Mouse (Mus musculus): ENCODE measurements at regions not wholly inside any gene's neighbourhood (a gene's known extent, or its start where the extent isn't known, plus 50 kb on each side); places are given as distances from the start of the nearest gene placed in this dataset.

GRCm38 (mm10) chr1:193700217-193700616 lies 330.1 kb upstream of the Camk1g start:
- DNase-seq (ENCODE audit: low spot score), result no peak

GRCm38 (mm10) chr1:193698603-193699266 lies 328.6 kb upstream of the Camk1g start:
- DNase-seq (ENCODE audit: low spot score), result peak; percentile 88

GRCm38 (mm10) chr1:193697857-193698256 lies 327.8 kb upstream of the Camk1g start:
- DNase-seq (ENCODE audit: low spot score), result no peak

GRCm38 (mm10) chr1:193697001-193697400 lies 326.9 kb upstream of the Camk1g start:
- DNase-seq (ENCODE audit: low spot score), result no peak

GRCm38 (mm10) chr1:193692991-193693390 lies 322.9 kb upstream of the Camk1g start:
- DNase-seq (ENCODE audit: low spot score), result no peak

GRCm38 (mm10) chr1:193689601-193690000 lies 319.5 kb upstream of the Camk1g start:
- no peak for DNase-seq (ENCODE audit: low spot score)

GRCm38 (mm10) chr1:193682917-193683316 lies 312.8 kb upstream of the Camk1g start:
- DNase-seq (ENCODE audit: low spot score), result no peak

GRCm38 (mm10) chr1:193678448-193678847 lies 308.4 kb upstream of the Camk1g start:
- DNase-seq (ENCODE audit: low spot score), result no peak

GRCm38 (mm10) chr1:193673236-193673830 lies 303.2 kb upstream of the Camk1g start:
- peak; percentile 69 for DNase-seq (ENCODE audit: low spot score)

GRCm38 (mm10) chr1:193672681-193673080 lies 302.6 kb upstream of the Camk1g start:
- DNase-seq (ENCODE audit: low spot score), result no peak

- DNase-seq (ENCODE audit: low spot score), result no peak
These were observed 301.7 kb upstream of the Camk1g start for GRCm38 (mm10) chr1:193671816-193672254.

- DNase-seq (ENCODE audit: low spot score), result no peak
These were observed 300.9 kb upstream of the Camk1g start for GRCm38 (mm10) chr1:193671046-193671445.

- DNase-seq (ENCODE audit: low spot score), result no peak
These were observed 299.9 kb upstream of the Camk1g start for GRCm38 (mm10) chr1:193670008-193670407.

GRCm38 (mm10) chr1:193668841-193669240 lies 298.7 kb upstream of the Camk1g start:
- no peak for DNase-seq (ENCODE audit: low spot score)

- DNase-seq (ENCODE audit: low spot score), result peak; percentile 45
These were observed 295.8 kb upstream of the Camk1g start for GRCm38 (mm10) chr1:193665854-193666253.

- no peak for DNase-seq (ENCODE audit: low spot score)
These were observed 294.5 kb upstream of the Camk1g start for GRCm38 (mm10) chr1:193664569-193664968.

- DNase-seq (ENCODE audit: low spot score), result no peak
These were observed 293.5 kb upstream of the Camk1g start for GRCm38 (mm10) chr1:193663587-193663986.

- no peak for DNase-seq (ENCODE audit: low spot score)
These were observed 292.2 kb upstream of the Camk1g start for GRCm38 (mm10) chr1:193662166-193662890.

GRCm38 (mm10) chr1:193661377-193661776 lies 291.3 kb upstream of the Camk1g start:
- DNase-seq (ENCODE audit: low spot score), result no peak

GRCm38 (mm10) chr1:193655076-193655677 lies 285.1 kb upstream of the Camk1g start:
- DNase-seq (ENCODE audit: low spot score), result no peak

- DNase-seq (ENCODE audit: low spot score), result no peak
These were observed 280.2 kb upstream of the Camk1g start for GRCm38 (mm10) chr1:193650275-193650674.

GRCm38 (mm10) chr1:193649400-193649799 lies 279.3 kb upstream of the Camk1g start:
- DNase-seq (ENCODE audit: low spot score), result no peak
